Mouse (Mus musculus): ENCODE results near the gene Vasp.
"Not testable (repeated sequence)": the region's sequence is repeated elsewhere in the genome, so short reads cannot be mapped to it uniquely, and the experiment has no call there.

Vasp gene

DNA sequence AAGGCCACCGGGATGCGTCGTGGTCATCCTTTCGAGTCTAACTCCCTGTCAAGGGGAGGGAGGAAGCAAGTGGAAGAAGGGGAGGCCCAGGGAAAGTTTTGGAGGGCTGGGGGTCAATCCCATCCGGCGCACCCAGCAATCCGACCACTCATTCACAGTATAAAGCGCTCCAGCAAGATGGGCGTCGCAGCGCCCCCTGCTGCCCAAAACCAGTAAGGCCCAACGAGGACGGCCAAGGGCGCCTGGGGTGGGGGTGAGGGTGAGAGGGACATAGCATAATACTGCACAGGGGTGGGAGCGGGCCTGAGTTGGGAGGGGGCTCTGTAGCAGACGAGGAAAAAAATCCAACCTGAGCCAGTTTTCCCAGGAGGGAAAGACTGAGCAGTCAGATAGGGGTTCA is 32.2 kb upstream of the Vasp start:
- DNase-seq (ENCODE audit: low spot score): peak; percentile 65

GRCm38 (mm10) chr7:19303046-19303305 is 31.4 kb upstream of the Vasp start:
- no peak for DNase-seq (ENCODE audit: low spot score)

GRCm38 (mm10) chr7:19302264-19303045 is 30.8 kb upstream of the Vasp start:
- DNase-seq (ENCODE audit: low spot score): no peak

- no peak for DNase-seq (ENCODE audit: low spot score)
Observed at GRCm38 (mm10) chr7:19301461-19302263, 30.0 kb upstream of the Vasp start.

GRCm38 (mm10) chr7:19300501-19301421 is 29.1 kb upstream of the Vasp start:
- DNase-seq (ENCODE audit: low spot score): peak; percentile 58

DNA sequence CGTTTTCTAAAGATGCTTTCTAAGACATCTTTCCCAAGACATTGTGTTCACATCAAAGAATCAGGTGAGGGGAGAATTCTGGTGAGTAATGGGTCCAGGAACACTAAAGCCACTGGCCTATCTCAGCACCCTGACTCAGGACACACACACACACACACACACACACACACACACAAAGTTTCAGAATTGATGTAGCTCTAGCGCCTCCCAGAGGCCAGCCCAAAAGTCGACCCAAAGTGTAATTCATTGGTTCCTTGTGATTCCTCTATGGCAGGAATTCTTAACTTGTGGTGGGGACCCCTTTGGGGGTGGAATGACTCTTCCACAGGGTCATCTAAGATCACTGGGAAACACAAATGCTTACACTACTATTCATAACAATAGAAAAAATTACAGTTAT is 27.6 kb upstream of the Vasp start:
- DNase-seq (ENCODE audit: low spot score): no peak

GRCm38 (mm10) chr7:19297794-19298193 is 26.2 kb upstream of the Vasp start:
- DNase-seq (ENCODE audit: low spot score): no peak

- no peak for DNase-seq (ENCODE audit: low spot score)
Observed at GRCm38 (mm10) chr7:19297034-19297433, 25.4 kb upstream of the Vasp start.

GRCm38 (mm10) chr7:19295503-19296185 is 24.0 kb upstream of the Vasp start:
- DNase-seq (ENCODE audit: low spot score): peak; percentile 83

- DNase-seq (ENCODE audit: low spot score): no peak
Observed at GRCm38 (mm10) chr7:19290969-19291596, 19.5 kb upstream of the Vasp start.

GRCm38 (mm10) chr7:19284763-19285162 is 13.1 kb upstream of the Vasp start:
- no peak for DNase-seq (ENCODE audit: low spot score)

DNA sequence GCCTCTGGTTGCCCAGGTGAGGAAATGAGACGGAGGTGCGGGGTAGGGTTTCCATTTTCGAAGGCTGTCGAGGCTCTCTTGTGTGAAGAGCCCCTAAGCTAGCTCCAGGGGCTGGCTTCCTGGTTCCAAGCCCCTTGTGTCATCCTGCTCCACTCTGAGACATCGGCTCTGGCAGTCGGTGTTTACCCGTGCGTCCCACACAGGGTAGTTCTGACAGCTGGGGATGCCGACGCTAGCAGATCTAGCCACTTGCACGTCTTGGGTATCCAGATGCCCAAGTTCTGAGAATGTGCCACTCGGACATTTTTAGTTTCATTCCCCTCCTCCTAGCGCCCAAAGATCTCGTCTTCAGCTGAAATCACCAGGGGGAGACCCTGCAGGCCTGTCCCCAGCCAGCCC is 11.8 kb upstream of the Vasp start:
- no peak for DNase-seq (ENCODE audit: low spot score)

DNA sequence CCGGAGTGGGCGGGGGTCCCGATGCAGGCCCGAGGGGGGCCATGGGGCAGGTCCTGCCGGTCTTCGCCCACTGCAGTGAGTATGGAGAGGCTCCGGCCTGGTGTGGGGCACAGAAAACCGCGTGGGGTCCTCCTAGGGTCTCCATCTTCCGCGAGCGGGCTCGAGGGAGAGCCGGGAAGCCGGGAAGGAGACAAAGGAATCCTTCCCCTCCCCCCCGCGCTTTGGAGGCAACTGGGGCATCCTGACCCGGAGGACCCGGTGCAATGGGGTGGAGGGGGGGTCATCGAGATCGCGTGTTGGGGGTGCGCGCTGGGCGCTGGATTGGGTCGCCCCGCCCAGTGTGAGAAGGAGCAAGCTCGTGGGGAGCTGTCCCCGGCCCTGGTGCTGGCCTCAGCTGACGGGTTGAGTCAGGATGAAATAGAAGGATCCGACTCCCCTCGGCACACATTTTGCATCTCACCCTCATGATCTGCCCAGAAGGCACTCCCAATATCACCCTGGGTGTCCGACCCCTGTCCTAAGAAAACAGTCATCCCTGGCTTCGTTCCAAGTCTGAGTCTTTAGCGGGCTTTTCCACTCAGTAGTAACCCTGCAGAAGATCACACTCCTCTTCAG is 11.3 kb upstream of the Vasp start:
- no peak for DNase-seq (ENCODE audit: low spot score)

DNA sequence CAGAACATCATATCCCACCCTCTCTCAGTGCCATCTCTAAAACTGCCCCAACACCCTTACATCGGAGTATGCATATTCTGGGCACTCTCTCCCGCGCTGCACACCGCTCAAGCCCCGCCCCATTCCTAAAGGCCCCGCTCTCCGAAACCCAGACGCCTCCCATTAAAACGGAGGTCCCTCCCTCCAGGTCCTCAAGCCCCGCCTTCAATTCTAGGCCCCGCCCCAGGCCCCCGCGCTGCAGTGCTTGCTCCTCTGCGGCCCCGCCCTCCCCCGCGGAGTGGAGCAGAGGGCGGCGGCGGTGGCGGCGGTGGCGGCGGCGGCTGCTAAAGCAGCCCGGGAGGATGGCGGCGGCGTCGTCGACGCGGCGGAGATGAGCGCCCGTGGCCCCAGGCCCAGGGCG is 10.8 kb upstream of the Vasp start, which contains the start of gene Rtn2:
TSS of gene Rtn2 (plus strand) at position 240 of the 400 bp plus-strand sequence.
- DNase-seq (ENCODE audit: low spot score): peak; percentile 52

- DNase-seq (ENCODE audit: low spot score): not testable (repeated sequence)
Observed at GRCm38 (mm10) chr7:19281680-19282304, 10.2 kb upstream of the Vasp start.

DNA sequence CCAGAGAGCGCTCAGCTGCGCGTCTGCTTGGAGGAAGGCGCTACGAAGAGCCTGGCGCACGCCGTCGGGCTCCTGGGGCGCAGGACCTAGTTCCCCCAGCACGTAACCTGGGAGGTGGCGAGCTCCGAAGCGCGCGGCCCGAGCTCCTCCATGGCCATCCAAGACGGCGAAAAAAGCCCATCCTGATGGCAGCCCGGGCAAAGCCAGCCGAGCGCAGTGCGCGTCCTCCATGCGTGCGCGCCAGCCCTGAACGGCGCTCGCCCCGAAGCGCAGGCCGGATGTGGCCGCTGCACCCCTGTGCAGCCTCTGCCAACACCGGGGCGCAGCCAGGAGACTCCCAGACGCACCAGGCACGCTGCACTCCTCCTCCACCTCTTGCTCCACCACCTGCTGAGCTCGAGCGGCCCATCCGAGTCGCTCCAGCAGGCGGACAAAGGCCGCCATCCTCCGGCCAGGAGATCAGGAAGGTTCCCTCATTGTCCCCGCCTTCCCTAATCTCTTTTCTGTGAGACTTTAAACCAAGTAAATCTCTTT is 8.0 kb upstream of the Vasp start, which contains the start of gene Ppm1n:
TSS of gene Ppm1n (minus strand) at position 484 of the 534 bp plus-strand sequence.
- no peak for DNase-seq (ENCODE audit: low spot score)

DNA sequence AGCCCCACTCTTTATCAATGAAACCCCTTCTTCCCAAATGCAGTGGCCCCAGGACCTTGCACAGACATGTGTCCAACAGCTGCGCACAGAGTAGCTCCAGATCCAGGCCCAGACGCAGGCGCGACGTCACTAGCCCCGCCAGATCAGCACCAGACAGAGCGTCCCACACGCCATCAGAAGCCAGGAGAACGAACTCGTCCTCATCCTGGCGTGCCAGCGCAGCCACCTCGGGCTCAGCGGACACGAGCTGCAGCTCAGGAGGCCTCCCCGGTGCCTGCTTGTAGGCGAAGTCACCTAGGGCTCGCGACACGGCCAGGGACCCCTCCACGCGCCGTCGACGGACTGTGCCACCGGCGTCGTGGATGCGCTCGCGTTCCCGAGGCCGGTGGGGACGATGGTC is 7.4 kb upstream of the Vasp start:
- DNase-seq (ENCODE audit: low spot score): no peak

DNA sequence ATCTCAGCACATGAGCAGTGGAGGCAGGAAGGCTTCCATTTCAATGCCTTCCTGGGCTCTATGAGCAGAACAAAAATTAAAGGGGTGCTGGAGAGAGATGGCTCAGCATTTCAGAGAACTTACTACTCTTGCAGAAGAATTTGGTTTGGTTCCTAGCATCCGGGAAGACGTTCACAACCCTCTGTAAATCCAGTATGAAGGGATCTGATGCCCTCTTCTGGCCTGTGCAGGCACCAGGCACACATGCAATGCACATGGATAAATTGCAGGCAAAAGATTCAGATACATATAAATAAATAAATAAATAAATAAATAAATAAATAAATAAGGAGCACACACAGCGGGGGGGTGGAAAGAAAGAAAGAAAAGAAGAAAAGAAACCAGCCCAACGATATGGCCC is 4.6 kb upstream of the Vasp start:
- DNase-seq (ENCODE audit: low spot score): no peak

DNA sequence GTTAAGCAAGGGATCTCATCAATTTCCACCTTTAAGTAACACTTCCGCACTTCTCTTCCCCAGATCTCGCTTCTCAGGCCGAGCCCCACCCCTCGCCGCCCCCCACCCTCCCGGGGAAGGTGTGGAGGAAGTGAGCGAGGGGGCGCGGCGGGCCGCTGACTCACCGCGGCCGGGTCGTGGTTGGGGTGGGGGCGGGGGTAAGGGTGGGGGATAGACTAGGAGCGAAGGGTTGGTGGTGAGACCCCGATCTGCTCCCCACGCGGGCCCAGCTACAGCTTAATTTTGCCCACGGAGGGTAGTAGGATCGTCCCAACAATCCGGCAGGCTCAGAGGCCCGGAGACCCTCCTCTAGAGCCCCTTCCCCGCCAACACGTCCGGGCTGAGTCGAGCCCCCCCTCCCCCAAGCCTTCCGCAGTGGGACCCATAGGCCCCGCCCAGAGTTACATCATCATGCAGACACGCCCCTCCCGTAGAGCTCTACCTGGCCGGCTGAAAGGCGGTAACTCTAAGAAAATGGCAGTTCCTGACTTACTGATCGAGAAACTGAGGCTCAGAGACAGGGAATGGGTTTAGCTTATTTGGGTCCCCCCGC is 652 bp upstream of the Vasp start:
- peak; percentile 74 for DNase-seq (ENCODE audit: low spot score)
